In the genomic region with DNA sequence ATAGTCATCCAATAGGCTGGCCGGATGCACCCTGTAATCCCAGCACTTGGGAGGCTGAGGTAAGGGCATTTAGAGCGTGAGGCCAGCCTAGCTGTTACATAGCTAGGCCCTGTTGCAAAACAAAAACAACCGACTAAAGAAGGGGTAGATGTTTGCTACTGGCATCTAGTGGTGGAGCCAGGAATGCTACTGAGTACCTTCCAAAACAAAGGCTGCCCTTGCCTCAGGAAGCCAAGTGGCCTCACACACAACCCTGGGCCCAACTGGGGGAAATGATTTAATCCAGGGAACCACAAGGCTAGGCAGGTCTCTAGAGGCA, we compare ENCODE assay signal across 8 mouse cellular contexts. TPM values are rescaled to one million over a fixed set of nuclear protein-coding genes. Genes with fewer than 3 reads are reported as not detected.
DNase-seq lines count a peak whose midpoint lies in the region; ATAC-seq lines count a peak whose summit lies in the region.

No protein-coding gene starts in this region.

- no peaks in the 10 kb centered on the region; the same call in 1 of the 2 replicates for H3K27me3 ChIP-seq in embryonic facial prominence, embryonic 13.5 days
- peaks cover 100% of the 10 kb centered on the region for H3K27me3 ChIP-seq in hindbrain, embryonic 10.5 days (ENCODE audit: insufficient read depth, poor library complexity, severe bottlenecking)
- H3K27me3 ChIP-seq in neural tube, embryonic 14.5 days (ENCODE audit: control insufficient read depth, insufficient read depth, low read length) = no peaks in the 10 kb centered on the region; the same call in 1 of the 2 replicates

- H3K4me1 ChIP-seq in embryonic facial prominence, embryonic 13.5 days = peaks cover 77% of the 10 kb centered on the region
- peaks cover 61% of the 10 kb centered on the region for H3K4me1 ChIP-seq in hindbrain, embryonic 10.5 days (replicated peaks)
- H3K4me1 ChIP-seq in neural tube, embryonic 14.5 days (ENCODE audit: control insufficient read depth, insufficient read depth, low read length) = peaks cover 25% of the 10 kb centered on the region

- peak overlapping the region; percentile 58 for H3K9ac ChIP-seq in embryonic facial prominence, embryonic 13.5 days
- H3K9ac ChIP-seq in neural tube, embryonic 14.5 days (replicated peaks; ENCODE audit: low read depth, low read length) = no peak overlapping the region

- H3K36me3 ChIP-seq in embryonic facial prominence, embryonic 13.5 days = peaks cover 64% of the 10 kb centered on the region
- H3K36me3 ChIP-seq in hindbrain, embryonic 10.5 days = no peaks in the 10 kb centered on the region
- H3K36me3 ChIP-seq in neural tube, embryonic 14.5 days (ENCODE audit: control insufficient read depth, insufficient read depth, low read length) = no peaks in the 10 kb centered on the region

- H3K27ac ChIP-seq in embryonic facial prominence, embryonic 13.5 days = peak overlapping the region; percentile 99
- H3K27ac ChIP-seq in hindbrain, embryonic 10.5 days = peak overlapping the region; percentile 62; the same call in 1 of the 2 replicates
- H3K27ac ChIP-seq in neural tube, embryonic 14.5 days (ENCODE audit: low read depth, low read length) = peak overlapping the region; percentile 69

- H3K9me3 ChIP-seq in embryonic facial prominence, embryonic 13.5 days = no peaks in the 10 kb centered on the region
- H3K9me3 ChIP-seq in hindbrain, embryonic 10.5 days = no peaks in the 10 kb centered on the region
- H3K9me3 ChIP-seq in neural tube, embryonic 14.5 days (ENCODE audit: control insufficient read depth, low read length) = no peaks in the 10 kb centered on the region

- peak; percentile 65 to 78 for DNase-seq in lung, adult 18-20 months
- no peak for DNase-seq in lung, postnatal 14 days
- no peak for DNase-seq in hindbrain, embryonic 10.5 days (ENCODE audit: low spot score)
- DNase-seq in liver = peak; percentile 52
- DNase-seq in layer of hippocampus, postnatal 14 days (ENCODE audit: low spot score in 2 of 2) = no peak

- H3K4me3 ChIP-seq in embryonic facial prominence, embryonic 13.5 days = no peak overlapping the region
- no peak overlapping the region for H3K4me3 ChIP-seq in hindbrain, embryonic 10.5 days
- H3K4me3 ChIP-seq in neural tube, embryonic 14.5 days (ENCODE audit: low read depth, low read length) = no peak overlapping the region

- H3K4me2 ChIP-seq in embryonic facial prominence, embryonic 13.5 days = 0 out of 2 replicates have a peak overlapping the region, but pooled peaks have one; percentile 14
- no peak overlapping the region for H3K4me2 ChIP-seq in neural tube, embryonic 14.5 days (ENCODE audit: low read depth, low read length)

- ATAC-seq in embryonic facial prominence, embryonic 13.5 days (ENCODE audit: insufficient number of reproducible peaks, insufficient read depth, low FRiP score, low TSS enrichment, low read depth) = no peak
- ATAC-seq in neural tube, embryonic 14.5 days (ENCODE audit: low read depth) = no peak
- ATAC-seq in megakaryocyte-erythroid progenitor cell, adult 5-6 weeks (replicated peaks; ENCODE audit: low FRiP score, low TSS enrichment, poor library complexity, severe bottlenecking) = no peak

- 18% methylated on average over 3 of the region's 3 CpGs for WGBS in embryonic facial prominence, embryonic 13.5 days
- 20% methylated on average over 3 of the region's 3 CpGs for WGBS in hindbrain, embryonic 10.5 days
- WGBS in neural tube, embryonic 14.5 days = 13% methylated on average over 3 of the region's 3 CpGs

RNA-seq across cellular contexts. Expression of a gene that starts 3.1 kb away (rescaled TPM):
- polyA plus RNA-seq in embryonic facial prominence, embryonic 13.5 days (2015; fragmentation: Nextera tagmentation; extraction: Ambion mirVana) = 6.1 and 6.2 TPM in 2 replicates
- polyA plus RNA-seq in hindbrain, embryonic 10.5 days (2016; fragmentation: Nextera tagmentation; extraction: Ambion mirVana) = 0.54 and 1.9 TPM in 2 replicates
- polyA plus RNA-seq in neural tube, embryonic 14.5 days (2014; fragmentation: Nextera tagmentation; extraction: Ambion mirVana) = 0.76 and 1.8 TPM in 2 replicates
- 25.7 and 28.1 TPM in 2 replicates for total RNA-seq in megakaryocyte-erythroid progenitor cell, adult 5-6 weeks (2014; fragmentation: Nextera tagmentation)
- total RNA-seq in megakaryocyte-erythroid progenitor cell, adult 5-6 weeks (2017) = 8.2 and 11.4 TPM in 2 replicates
- not detected for total RNA-seq in layer of hippocampus, postnatal 14 days (2021)

RNA-seq across cellular contexts. Expression of a gene that starts 24.6 kb away (rescaled TPM):
- 4.8 and 4.9 TPM in 2 replicates for polyA plus RNA-seq in embryonic facial prominence, embryonic 13.5 days (2015; fragmentation: Nextera tagmentation; extraction: Ambion mirVana)
- 5.6 and 6.5 TPM in 2 replicates for polyA plus RNA-seq in hindbrain, embryonic 10.5 days (2016; fragmentation: Nextera tagmentation; extraction: Ambion mirVana)
- polyA plus RNA-seq in neural tube, embryonic 14.5 days (2014; fragmentation: Nextera tagmentation; extraction: Ambion mirVana) = 1.3 and 3.6 TPM in 2 replicates
- 44.2 and 65.2 TPM in 2 replicates for total RNA-seq in megakaryocyte-erythroid progenitor cell, adult 5-6 weeks (2014; fragmentation: Nextera tagmentation)
- 9.5 and 10.1 TPM in 2 replicates for total RNA-seq in megakaryocyte-erythroid progenitor cell, adult 5-6 weeks (2017)
- total RNA-seq in layer of hippocampus, postnatal 14 days (2021) = 1 to 10 TPM; 3.4 to 4.2 TPM

RNA-seq across cellular contexts. Expression of a gene that starts 38.2 kb away (rescaled TPM):
- 16.3 and 16.6 TPM in 2 replicates for polyA plus RNA-seq in embryonic facial prominence, embryonic 13.5 days (2015; fragmentation: Nextera tagmentation; extraction: Ambion mirVana)
- polyA plus RNA-seq in hindbrain, embryonic 10.5 days (2016; fragmentation: Nextera tagmentation; extraction: Ambion mirVana) = 25.2 and 28.9 TPM in 2 replicates
- 15.3 and 16.6 TPM in 2 replicates for polyA plus RNA-seq in neural tube, embryonic 14.5 days (2014; fragmentation: Nextera tagmentation; extraction: Ambion mirVana)
- 71.6 and 76.7 TPM in 2 replicates for total RNA-seq in megakaryocyte-erythroid progenitor cell, adult 5-6 weeks (2014; fragmentation: Nextera tagmentation)
- total RNA-seq in megakaryocyte-erythroid progenitor cell, adult 5-6 weeks (2017) = 35.8 and 51.5 TPM in 2 replicates
- 10 to 100 TPM; 84.0 to 85.6 TPM for total RNA-seq in layer of hippocampus, postnatal 14 days (2021)

RNA-seq across cellular contexts. Expression of a gene that starts 39.8 kb away (rescaled TPM):
- polyA plus RNA-seq in embryonic facial prominence, embryonic 13.5 days (2015; fragmentation: Nextera tagmentation; extraction: Ambion mirVana) = 71.3 and 78.6 TPM in 2 replicates
- polyA plus RNA-seq in hindbrain, embryonic 10.5 days (2016; fragmentation: Nextera tagmentation; extraction: Ambion mirVana) = 57.8 and 65.9 TPM in 2 replicates
- polyA plus RNA-seq in neural tube, embryonic 14.5 days (2014; fragmentation: Nextera tagmentation; extraction: Ambion mirVana) = 59.8 and 70.2 TPM in 2 replicates
- total RNA-seq in megakaryocyte-erythroid progenitor cell, adult 5-6 weeks (2014; fragmentation: Nextera tagmentation) = 170 and 181 TPM in 2 replicates
- 94.9 and 126 TPM in 2 replicates for total RNA-seq in megakaryocyte-erythroid progenitor cell, adult 5-6 weeks (2017)
- 10 to 100 TPM; 82.9 to 97.3 TPM for total RNA-seq in layer of hippocampus, postnatal 14 days (2021)

Comparison
In these comparisons a context has a peak if more than half of its experiments do, and no peak if none do; other contexts are left out.
1. DNase-seq: peak in lung, adult 18-20 months (2 of 2) and liver (single experiment); none in lung, postnatal 14 days (single experiment), hindbrain, embryonic 10.5 days (single experiment) and layer of hippocampus, postnatal 14 days (0 of 2).
2. Peak in every context shown above with its lines, with median percentiles within 50 percentile points of each other: H3K27ac ChIP-seq.